Comparison of ENCODE assay signal across 16 mouse cellular contexts in genomic region chr15:99423884-99424283, GRCm38 (mm10).
"Had no signal": no experiment of that assay in that cellular context is flagged by ENCODE, and none has a peak within 500 bp of the region (broad histone marks: within the 10 kb centered on the region; RNA-seq: fewer than 3 reads in every experiment).

No protein-coding gene starts in this region.

- H3K4me3 ChIP-seq: limb, embryonic 12.5 days; liver, embryonic 13.5 days; lung, embryonic 15.5 days; myocyte; neural tube, embryonic 12.5 days had no signal

- H3K27me3 ChIP-seq: limb, embryonic 12.5 days; liver, embryonic 13.5 days; lung, embryonic 15.5 days; neural tube, embryonic 12.5 days had no signal

- ATAC-seq: liver, postnatal 0 days had no signal

- H3K9me3 ChIP-seq: limb, embryonic 12.5 days; liver, embryonic 13.5 days; lung, embryonic 15.5 days; neural tube, embryonic 12.5 days had no signal

- H3K4me2 ChIP-seq: limb, embryonic 12.5 days; liver, embryonic 13.5 days; lung, embryonic 15.5 days; neural tube, embryonic 12.5 days had no signal

- H3K9ac ChIP-seq: limb, embryonic 12.5 days; liver, embryonic 13.5 days; liver, postnatal 0 days; lung, embryonic 15.5 days; neural tube, embryonic 12.5 days had no signal

- DNase-seq: kidney, adult 8-10 months; kidney, postnatal 36 days; layer of hippocampus, adult 9-11 months; layer of hippocampus, postnatal 36 days; liver; liver, embryonic 13.5 days; liver, postnatal 0 days; lung, postnatal 14 days; right cerebral cortex, adult 18-20 months; right cerebral cortex, postnatal 25 days; thymus, adult 18-20 months; thymus, postnatal 14 days had no signal

- H3K27ac ChIP-seq: limb, embryonic 12.5 days; liver, embryonic 13.5 days; lung, embryonic 15.5 days; neural tube, embryonic 12.5 days had no signal
